Mouse (Mus musculus): ENCODE measurements around the gene Tle3.

DNA sequence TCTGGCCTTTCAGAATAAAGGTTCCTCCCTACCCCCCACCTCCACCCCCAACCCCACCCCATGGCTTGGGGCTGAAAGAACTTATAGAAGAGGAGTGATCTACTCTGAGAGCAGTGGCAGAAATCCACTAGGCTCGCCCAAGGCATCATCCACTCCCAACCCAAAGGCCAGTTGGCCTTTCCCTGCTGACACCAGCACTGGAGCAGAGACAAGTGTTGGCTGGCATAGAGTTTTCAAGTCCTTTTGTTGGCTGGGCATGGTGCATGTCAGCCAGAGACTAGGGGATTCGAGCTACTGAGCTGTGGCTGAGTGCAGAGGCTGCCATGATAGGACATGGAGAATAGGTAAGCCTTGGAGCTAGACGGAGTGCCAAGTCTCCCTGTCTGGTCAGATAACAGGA is 9.3 kb downstream of the Tle3 start:
- TF ChIP-seq CTCF (IDR thresholded peaks at IDR 0.05; ENCODE audit: low read depth) (no peak), EP300 (IDR thresholded peaks at IDR 0.05; ENCODE audit: low read depth) (no peak)

Data from liver, embryonic 14.5 days (tissue).